Mouse (Mus musculus) E14TG2a.4 (cell line): ENCODE data around the gene Chsy1.

Source experiments
- H3K27me3 ChIP-seq: 2 replicates; pipeline ENCODE4 v1.6.1; 2014; ENCODE audit warnings: low read length, control low read depth; ENCODE audit not compliant: insufficient read depth
- H3K36me3 ChIP-seq: 2 replicates; pipeline ENCODE4 v1.6.1; 2014; ENCODE audit warnings: low read length, control low read depth; ENCODE audit not compliant: insufficient read depth
- H3K4me1 ChIP-seq: replicated peaks from 2 replicates; pipeline ENCODE4 v1.6.1; 2014; ENCODE audit warnings: low read depth, low read length, control low read depth
- H3K4me3 ChIP-seq: replicated peaks from 2 replicates; pipeline ENCODE4 v1.5.1; 2014; ENCODE audit warnings: mild to moderate bottlenecking, low read length
- H3K9me3 ChIP-seq: 2 replicates; pipeline ENCODE4 v1.6.1; 2014; ENCODE audit warnings: low read length, control low read depth
- CTCF ChIP-seq: conservative IDR thresholded peaks from 2 replicates; pipeline ENCODE4 v1.5.1; 2014; ENCODE audit warnings: low read length
- NANOG ChIP-seq: IDR thresholded peaks from 2 replicates; pipeline ENCODE4 v1.6.1; 2014; ENCODE audit warnings: borderline replicate concordance, low read length, mixed read lengths
- POU5F1 ChIP-seq: IDR thresholded peaks from 2 replicates; pipeline ENCODE4 v1.6.1; 2014; ENCODE audit warnings: low read length, borderline replicate concordance

The Chsy1 gene

DNA sequence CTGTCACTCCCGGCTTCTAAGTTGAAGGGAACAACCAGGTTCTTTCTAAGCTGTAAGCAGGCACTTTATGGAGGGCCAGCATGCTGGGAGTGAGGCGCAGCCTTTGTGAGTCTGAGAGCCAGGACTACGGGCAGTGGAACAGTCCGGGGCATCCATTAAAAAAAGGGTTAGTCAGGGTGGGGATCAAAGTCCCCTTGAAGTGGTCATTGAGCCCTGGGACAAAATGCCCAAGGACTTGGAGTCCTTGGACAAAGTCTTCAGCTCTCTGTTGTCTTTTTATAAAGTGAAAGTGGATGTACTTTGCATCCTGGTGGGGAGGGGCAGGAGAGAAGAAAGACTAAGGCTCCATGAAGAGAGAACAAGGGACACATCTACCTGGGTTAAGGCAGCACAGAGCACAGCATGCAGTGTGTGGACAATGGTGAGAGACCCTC lies 110.5 kb downstream of the Chsy1 start:
- TF ChIP-seq CTCF, result no peak
- TF ChIP-seq NANOG, result no peak
- no peak for TF ChIP-seq POU5F1
- Histone ChIP-seq H3K4me1 (peaks cover 6% of the 10 kb centered on the region; the same call in 1 of the 2 replicates), H3K27me3 (peaks cover 9% of the 10 kb centered on the region), H3K4me3 (no peak overlapping the region), H3K9me3 (no peaks in the 10 kb centered on the region), H3K36me3 (no peaks in the 10 kb centered on the region)

DNA sequence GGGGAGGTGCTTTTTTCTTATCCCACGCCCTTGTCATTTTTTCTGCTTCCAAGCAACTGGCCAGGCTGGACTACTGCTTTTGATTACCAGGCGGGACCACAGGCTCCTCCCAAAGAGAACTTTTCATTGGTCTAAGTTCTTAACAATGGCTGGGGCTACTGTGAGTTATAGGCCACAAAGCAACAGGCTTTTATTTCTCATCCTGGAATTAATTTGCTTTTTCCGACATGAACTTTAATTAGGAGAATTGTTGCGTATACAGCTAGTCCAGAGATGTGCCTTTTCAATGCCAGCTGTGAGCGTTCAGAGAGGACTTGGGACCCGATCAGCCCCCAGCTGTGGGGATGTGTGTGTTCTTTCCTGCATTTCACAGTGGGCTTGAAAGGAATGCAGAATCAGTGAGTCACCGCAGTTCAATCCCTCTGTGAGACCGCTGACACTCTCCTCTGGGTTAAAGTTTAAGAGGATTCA lies 113.3 kb downstream of the Chsy1 start:
- Histone ChIP-seq H3K9me3 (no peaks in the 10 kb centered on the region), H3K36me3 (no peaks in the 10 kb centered on the region), H3K4me3 (no peak overlapping the region), H3K27me3 (peaks cover 4% of the 10 kb centered on the region; the same call in 1 of the 2 replicates), H3K4me1 (peaks cover 8% of the 10 kb centered on the region)
- TF ChIP-seq CTCF (no peak), NANOG (no peak), POU5F1 (no peak)
